Mouse (Mus musculus) myocyte (in vitro differentiated cells): ENCODE results near the gene Cdr2.

Experiments
- CEBPB ChIP-seq: IDR thresholded peaks from 2 replicates; pipeline ENCODE4 v1.6.1; 2011; ENCODE audit warnings: mild to moderate bottlenecking, moderate library complexity; ENCODE audit not compliant: poor library complexity, insufficient read depth, severe bottlenecking
- E2F4 ChIP-seq: IDR thresholded peaks from one replicate; pipeline ENCODE4 v1.6.1; 2011; ENCODE audit warnings: mild to moderate bottlenecking, control low read depth, moderate library complexity; ENCODE audit not compliant: insufficient read depth
- MAX ChIP-seq: IDR thresholded peaks from one replicate; pipeline ENCODE4 v1.6.1; 2011; ENCODE audit warnings: low read depth, mild to moderate bottlenecking, control low read depth
- MYOD1 ChIP-seq, 3 experiments: IDR thresholded peaks; one replicate each; pipeline ENCODE4 v1.6.1; 2011; ENCODE audit warnings: control low read depth in 2 of 3, low read depth in 2 of 3, mild to moderate bottlenecking in 2 of 3, moderate library complexity in 1 of 3; ENCODE audit not compliant: insufficient read length in 2 of 3, control insufficient read depth in 1 of 3
- MYOG ChIP-seq, 3 experiments: IDR thresholded peaks; one replicate each; pipeline ENCODE4 v1.6.1; 2011; ENCODE audit warnings: control low read depth in 2 of 3, low read depth in 2 of 3, mild to moderate bottlenecking in 2 of 3; ENCODE audit not compliant: insufficient read length in 2 of 3, control insufficient read depth in 1 of 3, insufficient read depth in 1 of 3
- POLR2A ChIP-seq: IDR thresholded peaks from one replicate; pipeline ENCODE4 v1.6.1; 2011; ENCODE audit warnings: low read depth, mild to moderate bottlenecking, control low read depth, moderate library complexity; ENCODE audit not compliant: insufficient read length
- POLR2AphosphoS2 ChIP-seq: IDR thresholded peaks from one replicate; pipeline ENCODE4 v1.6.1; 2011; ENCODE audit warnings: low read depth, control low read depth; ENCODE audit not compliant: insufficient read length
- REST ChIP-seq: IDR thresholded peaks from one replicate; pipeline ENCODE4 v1.6.1; 2011; ENCODE audit warnings: mild to moderate bottlenecking, control low read depth, moderate library complexity; ENCODE audit not compliant: insufficient read depth, insufficient read length
- SRF ChIP-seq: IDR thresholded peaks from one replicate; pipeline ENCODE4 v1.6.1; 2011; ENCODE audit warnings: low read depth; ENCODE audit not compliant: control insufficient read depth, insufficient read length
- TCF12 ChIP-seq: IDR thresholded peaks from one replicate; pipeline ENCODE4 v1.6.1; 2011; ENCODE audit warnings: mild to moderate bottlenecking, control low read depth; ENCODE audit not compliant: poor library complexity, insufficient read depth, severe bottlenecking
- TCF3 ChIP-seq: IDR thresholded peaks from one replicate; pipeline ENCODE4 v1.6.1; 2011; ENCODE audit warnings: low read depth, control low read depth; ENCODE audit not compliant: insufficient read length
- USF1 ChIP-seq: IDR thresholded peaks from one replicate; pipeline ENCODE4 v1.6.1; 2011; ENCODE audit warnings: low read depth, mild to moderate bottlenecking, control low read depth, moderate library complexity

DNA sequence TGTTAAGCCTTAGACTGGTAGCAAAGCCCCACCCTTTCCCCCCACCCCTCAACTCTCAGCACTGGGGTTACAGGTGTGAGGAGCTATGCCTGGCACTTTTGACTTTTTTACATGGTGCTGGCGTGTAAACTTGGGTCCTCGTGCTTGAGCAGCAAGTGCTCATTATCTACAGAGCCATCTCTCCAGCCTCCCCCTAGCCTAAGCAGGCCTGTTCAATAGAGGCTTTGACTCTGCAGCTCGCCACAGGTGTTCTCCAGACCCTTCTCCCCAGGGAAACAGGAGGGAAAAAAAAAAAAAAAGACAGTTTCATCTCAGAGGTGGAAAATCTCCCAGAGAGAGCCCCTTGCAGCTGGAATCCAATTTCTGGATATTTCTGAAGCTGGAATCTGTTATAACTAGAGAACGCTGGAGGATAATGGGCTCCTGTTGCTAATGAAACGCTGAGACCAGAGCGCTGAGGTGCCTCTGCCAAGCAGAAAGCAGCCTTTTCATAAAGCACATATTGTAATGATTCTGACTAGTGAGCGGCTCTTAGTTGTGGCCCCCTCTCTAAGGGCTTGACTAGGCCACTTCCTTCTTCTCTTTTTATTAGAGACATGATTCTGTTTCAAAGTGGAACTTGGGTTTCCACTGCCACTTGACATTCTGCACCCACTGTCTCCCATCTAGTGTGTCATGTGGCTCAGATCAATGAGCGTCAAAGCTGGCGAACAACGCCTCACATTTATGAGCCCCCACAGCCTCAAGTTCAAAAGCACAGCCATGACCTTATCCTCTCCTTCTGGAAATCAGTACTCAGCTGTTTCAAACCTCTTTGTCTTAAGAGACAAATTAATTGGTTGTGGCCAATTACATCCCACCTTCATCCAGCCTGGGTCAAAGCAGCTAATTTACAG is 29.9 kb upstream of the Cdr2 start:
- TF ChIP-seq POLR2A (no peak), MAX (no peak), CEBPB (no peak), USF1 (no peak), POLR2AphosphoS2 (no peak), TCF12 (no peak), MYOG (IDR thresholded peaks at IDR 0.05; ENCODE audit: control insufficient read depth in 1 of 3, insufficient read depth in 1 of 3, insufficient read length in 2 of 3, low read depth in 2 of 3) (no peak), E2F4 (no peak), MYOD1 (IDR thresholded peaks at IDR 0.05; ENCODE audit: control insufficient read depth in 1 of 3, insufficient read length in 2 of 3, low read depth in 2 of 3) (no peak), SRF (no peak), REST (no peak), TCF3 (no peak)
